Mouse (Mus musculus): ENCODE data around the gene Ccin. TPM values are rescaled to one million over a fixed set of nuclear protein-coding genes. Genes with fewer than 3 reads are reported as not detected.

Ccin gene
- total RNA-seq (2021), result not detected in 2 replicates
- long read RNA-seq, experiment 1, result 0 reads
- long read RNA-seq, experiment 2, result 0 reads

GRCm38 (mm10) chr4:43983181-43983580 is at the start of gene Ccin:
Gene Ccin, plus strand, starts transcription at chr4:43983483.
- DNase-seq, result no peak

- no peak for DNase-seq
Observed at GRCm38 (mm10) chr4:43936186-43936585, 47.1 kb upstream of the Ccin start.

GRCm38 (mm10) chr4:43936749-43937674 is 46.3 kb upstream of the Ccin start:
- no peak for DNase-seq

- DNase-seq, result no peak
Observed at GRCm38 (mm10) chr4:43941315-43941714, 42.0 kb upstream of the Ccin start.

- DNase-seq, result no peak
Observed at GRCm38 (mm10) chr4:43942421-43942820, 40.9 kb upstream of the Ccin start.

GRCm38 (mm10) chr4:43947571-43947970 is 35.7 kb upstream of the Ccin start:
- peak; percentile 40 for DNase-seq

- peak; percentile 91 for DNase-seq
Observed at GRCm38 (mm10) chr4:43957292-43957845, 25.9 kb upstream of the Ccin start, which contains the start of gene Glipr2. Gene Glipr2, plus strand, starts transcription at chr4:43957401.

- DNase-seq, result peak; percentile 53
Observed at GRCm38 (mm10) chr4:43957846-43958461, 25.3 kb upstream of the Ccin start.

GRCm38 (mm10) chr4:43959523-43960179 is 23.6 kb upstream of the Ccin start:
- DNase-seq, result no peak

- no peak for DNase-seq
Observed at GRCm38 (mm10) chr4:43960207-43960606, 23.1 kb upstream of the Ccin start.

- peak; percentile 58 for DNase-seq
Observed at GRCm38 (mm10) chr4:43964326-43964833, 18.9 kb upstream of the Ccin start.

GRCm38 (mm10) chr4:43964951-43965684 is 18.2 kb upstream of the Ccin start:
- DNase-seq, result peak; percentile 54

GRCm38 (mm10) chr4:43965856-43966535 is 17.3 kb upstream of the Ccin start:
- no peak for DNase-seq

GRCm38 (mm10) chr4:43968650-43969049 is 14.6 kb upstream of the Ccin start:
- DNase-seq, result peak; percentile 87

GRCm38 (mm10) chr4:43969373-43969772 is 13.9 kb upstream of the Ccin start:
- no peak for DNase-seq

- no peak for DNase-seq
Observed at GRCm38 (mm10) chr4:43970393-43971330, 12.6 kb upstream of the Ccin start.

GRCm38 (mm10) chr4:43971541-43972136 is 11.6 kb upstream of the Ccin start:
- no peak for DNase-seq

- DNase-seq, result peak; percentile 71
Observed at GRCm38 (mm10) chr4:43972137-43972591, 11.1 kb upstream of the Ccin start.

GRCm38 (mm10) chr4:43973526-43973981 is 9.7 kb upstream of the Ccin start:
- DNase-seq, result peak; percentile 71
